Mouse (Mus musculus) liver, embryonic 15.5 days (tissue): ENCODE results near the gene Abcb6. TPM values are rescaled to one million over a fixed set of nuclear protein-coding genes. Genes with fewer than 3 reads are reported as not detected.
A peak's percentile ranks its signal among the peaks of the same experiment; 100 is the strongest.

Source experiments
- ATAC-seq: fragments of 200-750 bp; cut with Nextera tagmentation; 2 replicates; pipeline ENCODE4 v1.8.0; 2017; ENCODE audit warnings: moderate number of reproducible peaks, mild to moderate bottlenecking, moderate library complexity; ENCODE audit not compliant: insufficient read depth
- H3K27ac ChIP-seq: fragments of 300-500 bp; sonication (generic); replicated peaks from 2 replicates; pipeline ENCODE4 v1.5.1; 2015; ENCODE audit warnings: mild to moderate bottlenecking, inconsistent platforms
- H3K27me3 ChIP-seq: fragments of 300-500 bp; sonication (generic); 2 replicates; pipeline ENCODE4 v1.6.1; 2015; ENCODE audit warnings: mild to moderate bottlenecking, inconsistent platforms
- H3K36me3 ChIP-seq: fragments of 300-500 bp; sonication (generic); replicated peaks from 2 replicates; pipeline ENCODE4 v1.6.1; 2015; ENCODE audit warnings: moderate library complexity, mild to moderate bottlenecking, inconsistent platforms
- H3K4me1 ChIP-seq: fragments of 300-500 bp; sonication (generic); replicated peaks from 2 replicates; pipeline ENCODE4 v1.6.1; 2015; ENCODE audit warnings: inconsistent platforms
- H3K4me2 ChIP-seq: fragments of 300-500 bp; sonication (generic); 2 replicates; pipeline ENCODE4 v1.6.1; 2015; ENCODE audit warnings: moderate library complexity, mild to moderate bottlenecking, inconsistent platforms
- H3K4me3 ChIP-seq: fragments of 300-500 bp; sonication (generic); replicated peaks from 2 replicates; pipeline ENCODE4 v1.5.1; 2015; ENCODE audit warnings: mild to moderate bottlenecking, inconsistent platforms
- H3K9ac ChIP-seq: fragments of 300-500 bp; sonication (generic); 2 replicates; pipeline ENCODE4 v1.6.1; 2015; ENCODE audit warnings: moderate library complexity, mild to moderate bottlenecking, inconsistent platforms
- H3K9me3 ChIP-seq: fragments of 300-500 bp; sonication (generic); replicated peaks from 2 replicates; pipeline ENCODE4 v1.6.1; 2016; ENCODE audit warnings: inconsistent platforms
- whole genome bisulfite sequencing: fragments of 180-500 bp; shearing (Covaris S2); methylation state at CpG from one replicate; pipeline ENCODE4 v1.1.7; 2015; ENCODE audit warnings: mixed read lengths; ENCODE audit not compliant: insufficient replicate concordance; 5-methylcytosine and 5-hydroxymethylcytosine counted together
- polyA plus RNA-seq: library from polyadenylated mRNA; unstranded; fragments of >200 nt; fragmentation: Nextera tagmentation; extraction: Ambion mirVana; gene quantifications from 2 replicates; pipeline ENCODE4 v1.2.1, GENCODE M21; 2015

The Abcb6 gene
- polyA plus RNA-seq, 1 experiment from 2014 or later, result 60.5 TPM

- peak within 1 kb of the TSS; percentile 83 for H3K4me2 ChIP-seq
- H3K9ac ChIP-seq, result peak within 1 kb of the TSS; percentile 99
- peaks cover 65% of the 10 kb centered on the region for H3K36me3 ChIP-seq
- WGBS, result under 1% methylated on average over 91 of the region's 91 CpGs
- peak; percentile 76 for ATAC-seq
- peaks cover 82% of the 10 kb centered on the region for H3K4me1 ChIP-seq
- H3K9me3 ChIP-seq, result no peaks in the 10 kb centered on the region
- H3K4me3 ChIP-seq, result peak within 1 kb of the TSS; percentile 96
- H3K27me3 ChIP-seq, result no peaks in the 10 kb centered on the region
- peak within 1 kb of the TSS; percentile 99 for H3K27ac ChIP-seq
Measured at GRCm38 (mm10) chr1:75142301-75143261, 37.6 kb downstream of the Abcb6 start, which contains the start of the genes Cnppd1 and Retreg2. Gene Cnppd1 (minus strand): TSS chr1:75142711. Gene Retreg2 (plus strand): TSS chr1:75142778.

GRCm38 (mm10) chr1:75141486-75142190 lies 38.6 kb downstream of the Abcb6 start:
- Histone ChIP-seq H3K4me1 (peaks cover 82% of the 10 kb centered on the region), H3K36me3 (peaks cover 65% of the 10 kb centered on the region), H3K9me3 (no peaks in the 10 kb centered on the region), H3K9ac (peak overlapping the region; percentile 99), H3K27me3 (no peaks in the 10 kb centered on the region), H3K4me3 (peak overlapping the region; percentile 96), H3K27ac (peak overlapping the region; percentile 99), H3K4me2 (peak overlapping the region; percentile 83)
- under 1% methylated on average over 53 of the region's 53 CpGs for WGBS
- peak; percentile 52 for ATAC-seq

GRCm38 (mm10) chr1:75140601-75141190 lies 39.5 kb downstream of the Abcb6 start:
- Histone ChIP-seq H3K36me3 (peaks cover 65% of the 10 kb centered on the region), H3K4me2 (peak overlapping the region; percentile 83), H3K27me3 (no peaks in the 10 kb centered on the region), H3K4me1 (peaks cover 82% of the 10 kb centered on the region), H3K27ac (peak overlapping the region; percentile 99), H3K9me3 (no peaks in the 10 kb centered on the region), H3K9ac (peak overlapping the region; percentile 99), H3K4me3 (peak overlapping the region; percentile 96)
- WGBS, result 38% methylated on average over 4 of the region's 4 CpGs
- no peak for ATAC-seq

- H3K27me3 ChIP-seq, result no peaks in the 10 kb centered on the region
- H3K4me2 ChIP-seq, result peak overlapping the region; percentile 83
- no peaks in the 10 kb centered on the region for H3K9me3 ChIP-seq
- WGBS, result 54% methylated on average over 2 of the region's 2 CpGs
- H3K36me3 ChIP-seq, result peaks cover 57% of the 10 kb centered on the region
- H3K4me1 ChIP-seq, result peaks cover 78% of the 10 kb centered on the region
- H3K27ac ChIP-seq, result peak overlapping the region; percentile 99
- H3K9ac ChIP-seq, result 0 out of 2 replicates have a peak overlapping the region, but pooled peaks have one; percentile 10
- ATAC-seq, result no peak
- H3K4me3 ChIP-seq, result peak overlapping the region; percentile 96; the same call in 1 of the 2 replicates
Measured at GRCm38 (mm10) chr1:75138448-75138847, 41.7 kb downstream of the Abcb6 start.

GRCm38 (mm10) chr1:75136730-75137129 lies 43.5 kb downstream of the Abcb6 start:
- Histone ChIP-seq H3K4me3 (peak overlapping the region; percentile 37), H3K27me3 (no peaks in the 10 kb centered on the region), H3K9ac (peak overlapping the region; percentile 56), H3K4me2 (peak overlapping the region; percentile 83), H3K36me3 (peaks cover 57% of the 10 kb centered on the region), H3K9me3 (no peaks in the 10 kb centered on the region), H3K27ac (peak overlapping the region; percentile 99), H3K4me1 (peaks cover 90% of the 10 kb centered on the region)
- ATAC-seq, result peak; percentile 88
- WGBS, result 9% methylated on average over 3 of the region's 3 CpGs

- no peaks in the 10 kb centered on the region for H3K9me3 ChIP-seq
- peak overlapping the region; percentile 56 for H3K9ac ChIP-seq
- no peaks in the 10 kb centered on the region for H3K27me3 ChIP-seq
- H3K4me2 ChIP-seq, result peak overlapping the region; percentile 83
- peak overlapping the region; percentile 99 for H3K27ac ChIP-seq
- peaks cover 57% of the 10 kb centered on the region for H3K36me3 ChIP-seq
- peaks cover 90% of the 10 kb centered on the region for H3K4me1 ChIP-seq
- WGBS, result 21% methylated on average over 6 of the region's 6 CpGs
- ATAC-seq, result peak; percentile 71
- H3K4me3 ChIP-seq, result peak overlapping the region; percentile 37
Measured at GRCm38 (mm10) chr1:75136293-75136692, 43.9 kb downstream of the Abcb6 start.

- Histone ChIP-seq H3K36me3 (peaks cover 40% of the 10 kb centered on the region), H3K4me2 (no peak within 1 kb of the TSS), H3K4me1 (peaks cover 64% of the 10 kb centered on the region), H3K9me3 (no peaks in the 10 kb centered on the region), H3K4me3 (no peak within 1 kb of the TSS), H3K27me3 (no peaks in the 10 kb centered on the region), H3K27ac (peak within 1 kb of the TSS; percentile 8; the same call in 1 of the 2 replicates), H3K9ac (no peak within 1 kb of the TSS)
- no peak for ATAC-seq
- 51% methylated on average over 12 of the region's 12 CpGs for WGBS
Measured at GRCm38 (mm10) chr1:75133421-75134207, 46.6 kb downstream of the Abcb6 start, which contains the start of gene Slc23a3. Gene Slc23a3 (minus strand): TSS chr1:75133890.

GRCm38 (mm10) chr1:75128641-75129040 lies 51.6 kb downstream of the Abcb6 start:
- WGBS, result 64% methylated on average over 3 of the region's 3 CpGs
- H3K9me3 ChIP-seq, result no peaks in the 10 kb centered on the region
- no peaks in the 10 kb centered on the region for H3K36me3 ChIP-seq
- H3K4me2 ChIP-seq, result no peak overlapping the region
- H3K27ac ChIP-seq, result no peak overlapping the region
- ATAC-seq, result no peak
- peaks cover 43% of the 10 kb centered on the region for H3K4me1 ChIP-seq
- no peaks in the 10 kb centered on the region for H3K27me3 ChIP-seq
- H3K4me3 ChIP-seq, result no peak overlapping the region
- no peak overlapping the region for H3K9ac ChIP-seq

- no peak for ATAC-seq
- Histone ChIP-seq H3K4me2 (peak overlapping the region; percentile 71), H3K36me3 (no peaks in the 10 kb centered on the region), H3K27ac (peak overlapping the region; percentile 99), H3K4me1 (peaks cover 28% of the 10 kb centered on the region), H3K4me3 (peak overlapping the region; percentile 73), H3K27me3 (no peaks in the 10 kb centered on the region), H3K9me3 (no peaks in the 10 kb centered on the region), H3K9ac (peak overlapping the region; percentile 74)
- 32% methylated on average over 5 of the region's 5 CpGs for WGBS
Measured at GRCm38 (mm10) chr1:75125418-75125817, 54.8 kb downstream of the Abcb6 start.
